Mouse (Mus musculus) embryonic facial prominence, embryonic 15.5 days (tissue): ENCODE data around the gene Nudt8. TPM values are rescaled to one million over a fixed set of nuclear protein-coding genes. Genes with fewer than 3 reads are reported as not detected.

ENCODE experiments used
- polyA plus RNA-seq: library from polyadenylated mRNA; unstranded; fragments of >200 nt; fragmentation: Nextera tagmentation; extraction: Ambion mirVana; gene quantifications from 2 replicates; pipeline ENCODE4 v1.2.1, GENCODE M21; 2015

The Nudt8 gene
- polyA plus RNA-seq, 1 experiment from 2014 or later, result 35.8 TPM

Other genes with a start within 250 kb of the Nudt8 start
- gene Kmt5b, start 233.2 kb upstream of the Nudt8 start, polyA plus RNA-seq, result 24.7 and 29.3 TPM in 2 replicates
- 38.2 and 44.3 TPM in 2 replicates for gene Chka, start 148.8 kb upstream of the Nudt8 start, polyA plus RNA-seq
- 57.5 and 64.3 TPM in 2 replicates for gene Tcirg1, start 93.4 kb upstream of the Nudt8 start, polyA plus RNA-seq
- gene Ndufs8, start 87.8 kb upstream of the Nudt8 start, polyA plus RNA-seq, result 255 and 269 TPM in 2 replicates
- 4.8 and 4.9 TPM in 2 replicates for gene Aldh3b1, start 70.8 kb upstream of the Nudt8 start, polyA plus RNA-seq
- 27.7 and 30.0 TPM in 2 replicates for gene Unc93b1, start 65.4 kb upstream of the Nudt8 start, polyA plus RNA-seq
- gene Aldh3b3, start 41.9 kb upstream of the Nudt8 start, polyA plus RNA-seq, result 2.8 and 3.2 TPM in 2 replicates
- gene Aldh3b2, start 28.3 kb upstream of the Nudt8 start, polyA plus RNA-seq, result 22.8 and 25.3 TPM in 2 replicates
- 5.5 and 6.0 TPM in 2 replicates for gene Acy3, start 14.0 kb upstream of the Nudt8 start, polyA plus RNA-seq
- gene Tbx10, start 7.8 kb upstream of the Nudt8 start, polyA plus RNA-seq, result not detected in 2 replicates
- 3.9 and 4.7 TPM in 2 replicates for gene Gm49405, start within 50 bp of the Nudt8 start, polyA plus RNA-seq
- 5.4 and 5.6 TPM in 2 replicates for gene Doc2g, start 2.7 kb downstream of the Nudt8 start, polyA plus RNA-seq
- 190 and 202 TPM in 2 replicates for gene Ndufv1, start 12.2 kb downstream of the Nudt8 start, polyA plus RNA-seq
- gene Gstp1, start 37.4 kb downstream of the Nudt8 start, polyA plus RNA-seq, result 511 and 558 TPM in 2 replicates
- 3.4 and 3.7 TPM in 2 replicates for gene Gstp2, start 45.4 kb downstream of the Nudt8 start, polyA plus RNA-seq
- 0.41 and 0.77 TPM in 2 replicates for gene Gstp3, start 59.0 kb downstream of the Nudt8 start, polyA plus RNA-seq
- not detected in 2 replicates for gene Cabp2, start 81.0 kb downstream of the Nudt8 start, polyA plus RNA-seq
- gene Cdk2ap2, start 96.6 kb downstream of the Nudt8 start, polyA plus RNA-seq, result 84.6 and 92.8 TPM in 2 replicates
- 9.7 and 10.8 TPM in 2 replicates for gene Pitpnm1, start 99.4 kb downstream of the Nudt8 start, polyA plus RNA-seq
- 98.5 and 100 TPM in 2 replicates for gene Aip, start 125.3 kb downstream of the Nudt8 start, polyA plus RNA-seq
- not detected in 2 replicates for gene Gpr152, start 139.2 kb downstream of the Nudt8 start, polyA plus RNA-seq
- 0.31 and 0.37 TPM in 2 replicates for gene Cabp4, start 143.5 kb downstream of the Nudt8 start, polyA plus RNA-seq
- gene Coro1b, start 148.0 kb downstream of the Nudt8 start, polyA plus RNA-seq, result 159 and 178 TPM in 2 replicates
- gene Ptprcap, start 153.0 kb downstream of the Nudt8 start, polyA plus RNA-seq, result 4.8 and 6.2 TPM in 2 replicates
- 66.2 and 70.4 TPM in 2 replicates for gene Rps6kb2, start 162.8 kb downstream of the Nudt8 start, polyA plus RNA-seq
- gene Carns1, start 174.9 kb downstream of the Nudt8 start, polyA plus RNA-seq, result 3.4 and 5.4 TPM in 2 replicates
- 3.6 and 5.1 TPM in 2 replicates for gene Tbc1d10c, start 190.7 kb downstream of the Nudt8 start, polyA plus RNA-seq
- gene Ppp1ca, start 191.5 kb downstream of the Nudt8 start, polyA plus RNA-seq, result 745 and 794 TPM in 2 replicates
- 33.6 and 35.0 TPM in 2 replicates for gene Rad9a, start 201.1 kb downstream of the Nudt8 start, polyA plus RNA-seq
- 10.1 and 10.2 TPM in 2 replicates for gene Clcf1, start 213.7 kb downstream of the Nudt8 start, polyA plus RNA-seq
- gene AC109138.7, start 213.8 kb downstream of the Nudt8 start, polyA plus RNA-seq, result not detected in 2 replicates
- gene Pold4, start 231.3 kb downstream of the Nudt8 start, polyA plus RNA-seq, result 33.5 and 34.0 TPM in 2 replicates